Mouse (Mus musculus) hindbrain, postnatal 0 days (tissue): Measurements from ENCODE around the gene Zfp652. TPM values are rescaled to one million over a fixed set of nuclear protein-coding genes. Genes with fewer than 3 reads are reported as not detected.
A peak's percentile ranks its signal among the peaks of the same experiment; 100 is the strongest.

Experiments
- ATAC-seq: fragments of 200-750 bp; cut with Nextera tagmentation; 2 replicates; pipeline ENCODE4 v1.8.0; 2017; ENCODE audit warnings: mild to moderate bottlenecking, moderate TSS enrichment, moderate library complexity
- DNase-seq: peaks from one replicate; pipeline ENCODE4 v3.0.0-alpha.2; 2015; ENCODE audit warnings: low spot score
- H3K27ac ChIP-seq: fragments of 300-500 bp; sonication (generic); 2 replicates; pipeline ENCODE4 v1.5.1; 2014; ENCODE audit warnings: mild to moderate bottlenecking
- H3K27me3 ChIP-seq: fragments of 300-500 bp; sonication (generic); 2 replicates; pipeline ENCODE4 v1.6.1; 2014; ENCODE audit warnings: low read length, mixed read lengths; ENCODE audit not compliant: insufficient read depth
- H3K36me3 ChIP-seq: fragments of 300-500 bp; sonication (generic); 2 replicates; pipeline ENCODE4 v1.6.1; 2014; ENCODE audit warnings: low read length, mixed read lengths; ENCODE audit not compliant: insufficient read depth
- H3K4me1 ChIP-seq: fragments of 300-500 bp; sonication (generic); 2 replicates; pipeline ENCODE4 v1.6.1; 2014; ENCODE audit warnings: antibody characterized with exemption, low read length, mixed read lengths; ENCODE audit not compliant: insufficient read depth
- H3K4me2 ChIP-seq: fragments of 300-500 bp; sonication (generic); 2 replicates; pipeline ENCODE4 v1.6.1; 2014; ENCODE audit warnings: low read depth, mild to moderate bottlenecking, low read length, moderate library complexity, mixed read lengths
- H3K4me3 ChIP-seq: fragments of 300-500 bp; sonication (generic); 2 replicates; pipeline ENCODE4 v1.5.1; 2014; ENCODE audit warnings: low read length
- H3K9ac ChIP-seq: fragments of 300-500 bp; sonication (generic); replicated peaks from 2 replicates; pipeline ENCODE4 v1.6.1; 2014; ENCODE audit warnings: mild to moderate bottlenecking, low read length, moderate library complexity, mixed read lengths
- H3K9me3 ChIP-seq: fragments of 300-500 bp; sonication (generic); 2 replicates; pipeline ENCODE4 v1.6.1; 2016; ENCODE audit warnings: low read length, mixed read lengths
- CTCF ChIP-seq: IDR thresholded peaks from 2 replicates; pipeline ENCODE4 v1.5.1; 2016; ENCODE audit warnings: antibody characterized with exemption, control low read depth, low read depth
- WGBS: fragments of 180-500 bp; shearing (Covaris S2); extraction: QIAGEN DNeasy Blood & Tissue Kit; methylation state at CpG from one replicate; pipeline ENCODE4 v1.1.7; 2014; 5-methylcytosine and 5-hydroxymethylcytosine counted together
- polyA plus RNA-seq: library from polyadenylated mRNA; unstranded; fragments of >200 nt; fragmentation: Nextera tagmentation; extraction: Ambion mirVana; gene quantifications from 2 replicates; pipeline ENCODE4 v1.2.1, GENCODE M21; 2015
- total RNA-seq: library from RNA; depleted of rRNA; stranded (reverse); fragments of >200 nt; gene quantifications from 2 replicates; pipeline ENCODE4 v1.2.3, GENCODE M21; 2014

Gene Zfp652
- total and polyA plus RNA-seq, 2 experiments from 2014 or later, result 15.2 to 23.0 TPM

GRCm38 (mm10) chr11:95842953-95843352, 130.5 kb downstream of the Zfp652 start:
- Histone ChIP-seq H3K4me3 (no peak overlapping the region), H3K4me2 (no peak overlapping the region), H3K27ac (no peak overlapping the region), H3K9me3 (no peaks in the 10 kb centered on the region), H3K4me1 (no peaks in the 10 kb centered on the region), H3K9ac (no peak overlapping the region), H3K36me3 (no peaks in the 10 kb centered on the region), H3K27me3 (no peaks in the 10 kb centered on the region)
- no peak for ATAC-seq
- DNase-seq, result no peak
- WGBS, result 74% methylated on average over 5 of the region's 5 CpGs
- no peak for TF ChIP-seq CTCF

DNA sequence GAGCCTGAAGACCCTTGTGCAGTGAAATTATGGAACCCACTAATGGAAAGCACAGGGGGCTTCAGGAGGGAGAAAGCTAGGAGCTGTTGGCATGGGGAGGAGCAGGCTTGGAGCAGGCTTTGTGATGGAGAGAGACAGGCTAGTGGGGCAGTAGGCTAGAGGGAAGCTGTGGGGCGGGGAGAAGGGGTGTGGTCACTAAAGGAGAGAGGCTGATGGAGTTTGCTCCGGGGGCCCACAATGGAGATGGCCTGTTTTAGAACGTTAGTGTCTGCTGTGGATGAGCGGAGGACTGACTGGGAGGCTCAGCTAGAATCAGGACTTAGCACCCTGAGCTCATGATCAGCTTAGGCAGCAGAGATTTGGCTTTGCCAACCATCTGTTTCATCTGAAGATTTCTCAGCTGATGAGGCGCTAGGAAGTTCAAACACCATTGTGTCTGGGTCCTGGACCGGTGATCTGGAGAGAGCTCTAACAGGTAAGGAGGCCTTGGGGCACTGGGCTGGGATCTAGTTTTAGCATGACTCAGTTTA, 131.0 kb downstream of the Zfp652 start:
- Histone ChIP-seq H3K4me1 (no peaks in the 10 kb centered on the region), H3K4me2 (no peak overlapping the region), H3K4me3 (no peak overlapping the region), H3K36me3 (no peaks in the 10 kb centered on the region), H3K9ac (no peak overlapping the region), H3K27ac (no peak overlapping the region), H3K9me3 (no peaks in the 10 kb centered on the region), H3K27me3 (no peaks in the 10 kb centered on the region)
- no peak for DNase-seq
- no peak for ATAC-seq
- TF ChIP-seq CTCF, result no peak
- WGBS, result 55% methylated on average over 6 of the region's 6 CpGs

GRCm38 (mm10) chr11:95844935-95845334, 132.5 kb downstream of the Zfp652 start:
- Histone ChIP-seq H3K9me3 (no peaks in the 10 kb centered on the region), H3K4me3 (no peak overlapping the region), H3K27ac (no peak overlapping the region), H3K9ac (no peak overlapping the region), H3K27me3 (no peaks in the 10 kb centered on the region), H3K4me2 (no peak overlapping the region), H3K36me3 (no peaks in the 10 kb centered on the region), H3K4me1 (no peaks in the 10 kb centered on the region)
- TF ChIP-seq CTCF, result no peak
- DNase-seq, result no peak
- ATAC-seq, result no peak
- WGBS, result 68% methylated on average over 4 of the region's 4 CpGs

DNA sequence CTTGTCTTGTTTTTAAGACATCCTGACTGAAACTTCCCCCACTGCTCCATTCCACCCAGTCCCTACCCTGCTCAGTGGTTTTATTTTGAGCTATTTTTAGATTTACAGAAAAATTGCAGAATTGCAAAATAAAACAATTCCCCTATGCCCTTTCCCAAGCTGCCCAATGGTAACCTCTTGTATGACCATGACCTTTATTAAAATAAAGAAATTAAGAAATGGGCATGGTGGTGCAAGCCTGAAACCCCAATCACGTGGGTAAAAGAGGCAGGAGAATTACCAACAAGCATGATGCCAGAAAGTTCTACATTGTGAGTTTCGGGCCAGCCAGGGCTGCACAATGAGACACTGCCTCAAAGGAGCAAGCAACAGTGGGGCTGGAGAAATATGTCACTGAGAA, 138.4 kb downstream of the Zfp652 start:
- no peak overlapping the region for H3K4me2 ChIP-seq
- no peak for TF ChIP-seq CTCF
- H3K36me3 ChIP-seq, result no peaks in the 10 kb centered on the region
- H3K27ac ChIP-seq, result no peak overlapping the region
- 70% methylated on average over 2 of the region's 2 CpGs for WGBS
- no peak for ATAC-seq
- no peaks in the 10 kb centered on the region for H3K9me3 ChIP-seq
- no peak overlapping the region for H3K4me3 ChIP-seq
- H3K9ac ChIP-seq, result no peak overlapping the region
- no peaks in the 10 kb centered on the region for H3K27me3 ChIP-seq
- no peak for DNase-seq
- H3K4me1 ChIP-seq, result no peaks in the 10 kb centered on the region

DNA sequence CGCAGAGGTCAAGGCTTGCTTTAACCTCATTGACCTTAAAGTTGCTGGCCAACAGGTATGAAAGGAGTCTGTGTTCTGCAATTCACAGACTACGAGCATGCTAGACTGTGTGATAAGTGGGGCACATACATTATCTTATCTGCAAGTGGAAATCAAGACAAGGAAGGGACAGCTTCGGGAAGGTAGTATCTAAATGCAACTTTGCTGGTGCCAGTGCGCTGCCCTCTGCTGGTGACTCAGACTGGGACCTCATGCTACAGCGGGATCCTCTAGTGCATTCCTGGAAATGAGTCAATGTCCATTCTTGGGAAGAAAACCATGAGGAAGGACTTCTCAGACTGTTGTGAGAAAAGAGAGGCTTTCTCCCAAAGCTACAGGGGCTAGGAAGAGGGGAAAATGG, 141.2 kb downstream of the Zfp652 start:
- TF ChIP-seq CTCF, result peak; percentile 70
- Histone ChIP-seq H3K9me3 (no peaks in the 10 kb centered on the region), H3K9ac (no peak overlapping the region), H3K27ac (no peak overlapping the region), H3K27me3 (no peaks in the 10 kb centered on the region), H3K4me2 (no peak overlapping the region), H3K36me3 (no peaks in the 10 kb centered on the region), H3K4me3 (no peak overlapping the region), H3K4me1 (peaks cover 8% of the 10 kb centered on the region; the same call in 1 of the 2 replicates)
- WGBS, result 62% methylated on average over 5 of the region's 5 CpGs
- ATAC-seq (no peak), DNase-seq (peak; percentile 49)

GRCm38 (mm10) chr11:95857306-95857705, 144.8 kb downstream of the Zfp652 start:
- no peak overlapping the region for H3K27ac ChIP-seq
- WGBS, result 88% methylated on average over 4 of the region's 4 CpGs
- no peak overlapping the region for H3K9ac ChIP-seq
- peaks cover 8% of the 10 kb centered on the region; the same call in 1 of the 2 replicates for H3K4me1 ChIP-seq
- TF ChIP-seq CTCF, result no peak
- DNase-seq (peak; percentile 60), ATAC-seq (no peak)
- H3K9me3 ChIP-seq, result no peaks in the 10 kb centered on the region
- no peaks in the 10 kb centered on the region for H3K27me3 ChIP-seq
- H3K36me3 ChIP-seq, result no peaks in the 10 kb centered on the region
- no peak overlapping the region for H3K4me3 ChIP-seq
- H3K4me2 ChIP-seq, result peak overlapping the region; percentile 85; the same call in 1 of the 2 replicates

DNA sequence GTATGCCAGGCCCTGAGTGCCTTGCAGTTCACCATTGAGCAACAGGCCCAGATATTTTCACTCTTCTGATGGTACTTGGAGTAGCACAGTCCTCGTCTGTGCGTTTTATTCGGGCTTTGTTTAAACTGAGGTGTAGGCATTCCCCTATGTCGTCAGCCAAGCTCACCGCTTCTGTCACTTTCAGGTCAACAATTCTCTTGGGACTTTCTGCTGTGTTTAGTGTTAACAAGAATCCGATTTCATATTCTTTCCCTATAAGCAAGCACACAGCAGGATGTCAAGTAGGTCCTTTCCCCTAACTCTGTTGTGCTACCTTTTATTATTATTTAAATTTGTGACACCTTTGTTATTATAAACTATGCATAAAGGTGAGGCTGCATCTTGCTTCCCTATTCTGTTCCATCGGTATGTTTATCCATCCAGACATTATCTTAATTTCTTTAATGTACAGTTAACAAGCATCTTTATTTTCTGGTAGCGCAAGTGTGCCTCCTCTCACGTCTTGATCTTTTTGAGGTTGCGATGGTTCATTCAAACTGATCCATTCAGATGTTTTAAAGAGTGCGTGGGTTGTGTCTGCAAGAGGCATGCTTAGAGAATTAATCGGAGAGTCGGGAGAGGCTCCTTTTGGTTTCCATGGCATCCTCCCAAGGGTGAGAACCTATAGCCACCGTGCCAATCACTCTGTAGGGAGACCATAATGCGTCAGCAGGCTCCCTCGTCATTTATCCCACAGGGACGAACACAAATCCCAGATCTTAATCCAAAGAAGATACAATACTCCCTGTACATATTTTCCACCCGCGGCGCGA, 145.4 kb downstream of the Zfp652 start:
- Histone ChIP-seq H3K4me2 (peak overlapping the region; percentile 85), H3K9me3 (no peaks in the 10 kb centered on the region), H3K9ac (peak overlapping the region; percentile 60), H3K27me3 (no peaks in the 10 kb centered on the region), H3K36me3 (no peaks in the 10 kb centered on the region), H3K4me3 (peak overlapping the region; percentile 78), H3K27ac (peak overlapping the region; percentile 91), H3K4me1 (peaks cover 8% of the 10 kb centered on the region; the same call in 1 of the 2 replicates)
- no peak; the same call in 1 of the 2 replicates for ATAC-seq
- no peak for TF ChIP-seq CTCF
- peak; percentile 69 for DNase-seq
- WGBS, result 15% methylated on average over 21 of the region's 21 CpGs
